In genomic region chr14:108805394-108805982, GRCm38 (mm10) we compare ENCODE assay signal across 17 mouse cellular contexts.
DNase-seq lines count a peak whose midpoint lies in the region; ATAC-seq and TF ChIP-seq lines count a peak whose summit lies in the region.
"Had no signal": no experiment of that assay in that cellular context is flagged by ENCODE, and none has a peak within 500 bp of the region (broad histone marks: within the 10 kb centered on the region; RNA-seq: fewer than 3 reads in every experiment).

No protein-coding gene starts in this region.

- peak; percentile 13 for DNase-seq in layer of hippocampus, adult 11-12 months (ENCODE audit: low spot score)
- DNase-seq in layer of hippocampus, postnatal 25 days (ENCODE audit: extremely low spot score in 1 of 2, low spot score in 1 of 2) = no peak
- peak; percentile 83 for DNase-seq in forebrain, postnatal 0 days
- DNase-seq in layer of hippocampus, postnatal 14 days (ENCODE audit: low spot score in 2 of 2) = peak; percentile 19 to 21
- peak; percentile 21 for DNase-seq in right cerebral cortex, postnatal 25 days
- no peak for DNase-seq in cerebellum, adult 2 months
- DNase-seq in midbrain, embryonic 11.5 days (ENCODE audit: low spot score, missing footprints) = no peak
- DNase-seq: cerebellum, adult 11-12 months; heart, adult 2 months; kidney, adult 11 months; kidney, postnatal 36 days; lung, postnatal 14 days had no signal

- no peaks in the 10 kb centered on the region for H3K27me3 ChIP-seq in forebrain, postnatal 0 days (ENCODE audit: insufficient read depth, low read length)
- H3K27me3 ChIP-seq in cerebellum, adult 2 months (ENCODE audit: control insufficient read depth, insufficient read depth, low read length) = no peaks in the 10 kb centered on the region
- H3K27me3 ChIP-seq in midbrain, embryonic 11.5 days (ENCODE audit: control insufficient read depth, insufficient read depth, low read length) = no peaks in the 10 kb centered on the region
- H3K27me3 ChIP-seq: liver, embryonic 12.5 days; midbrain, embryonic 12.5 days had no signal

- peak; percentile 91 for ATAC-seq in forebrain, postnatal 0 days
- ATAC-seq in midbrain, embryonic 11.5 days (ENCODE audit: low FRiP score) = no peak
- ATAC-seq: liver, embryonic 12.5 days had no signal

- no peak overlapping the region for H3K9ac ChIP-seq in forebrain, postnatal 0 days
- H3K9ac ChIP-seq in midbrain, embryonic 11.5 days (ENCODE audit: low read length) = no peak overlapping the region
- H3K9ac ChIP-seq: hindbrain, embryonic 14.5 days; liver, embryonic 12.5 days; midbrain, embryonic 12.5 days had no signal

- no peaks in the 10 kb centered on the region for H3K4me1 ChIP-seq in forebrain, postnatal 0 days (ENCODE audit: insufficient read depth)
- no peaks in the 10 kb centered on the region for H3K4me1 ChIP-seq in cerebellum, adult 2 months (ENCODE audit: control insufficient read depth, insufficient read depth, low read length)
- H3K4me1 ChIP-seq in midbrain, embryonic 11.5 days (ENCODE audit: control insufficient read depth, insufficient read depth, low read length) = no peaks in the 10 kb centered on the region
- H3K4me1 ChIP-seq: limb, embryonic 10.5 days; liver, embryonic 12.5 days; midbrain, embryonic 12.5 days had no signal

- H3K9me3 ChIP-seq in forebrain, postnatal 0 days (ENCODE audit: low read length) = no peaks in the 10 kb centered on the region
- no peaks in the 10 kb centered on the region for H3K9me3 ChIP-seq in midbrain, embryonic 11.5 days (ENCODE audit: control insufficient read depth, low read length)
- H3K9me3 ChIP-seq: limb, embryonic 10.5 days; liver, embryonic 12.5 days; midbrain, embryonic 12.5 days had no signal

- no peak for TF ChIP-seq CTCF in forebrain, postnatal 0 days (IDR thresholded peaks at IDR 0.05; ENCODE audit: low read depth)
- no peak for TF ChIP-seq CTCF in cerebellum, adult 2 months (IDR thresholded peaks at IDR 0.05; ENCODE audit: borderline replicate concordance, insufficient read depth, low read depth, low read length)

- 46% methylated on average over 5 of the region's 5 CpGs for WGBS in forebrain, postnatal 0 days
- 49% methylated on average over 5 of the region's 5 CpGs for WGBS in cerebellum, adult 2 months
- 86% methylated on average over 5 of the region's 5 CpGs for WGBS in midbrain, embryonic 11.5 days

- no peak for TF ChIP-seq POLR2A in cerebellum, adult 2 months (IDR thresholded peaks at IDR 0.05; ENCODE audit: borderline replicate concordance, insufficient read depth, low read length)

- H3K4me3 ChIP-seq in forebrain, postnatal 0 days (ENCODE audit: low read depth, low read length) = no peak overlapping the region
- H3K4me3 ChIP-seq in cerebellum, adult 2 months (replicated peaks; ENCODE audit: insufficient read depth, low read depth, low read length) = no peak overlapping the region
- no peak overlapping the region for H3K4me3 ChIP-seq in midbrain, embryonic 11.5 days (ENCODE audit: low read depth, low read length)
- H3K4me3 ChIP-seq: heart, adult 2 months; limb, embryonic 10.5 days; liver, embryonic 12.5 days; midbrain, embryonic 12.5 days; myocyte had no signal

- H3K36me3 ChIP-seq in forebrain, postnatal 0 days (ENCODE audit: insufficient read depth) = no peaks in the 10 kb centered on the region
- H3K36me3 ChIP-seq in midbrain, embryonic 11.5 days (ENCODE audit: control insufficient read depth, insufficient read depth, low read length) = no peaks in the 10 kb centered on the region
- H3K36me3 ChIP-seq: limb, embryonic 10.5 days; liver, embryonic 12.5 days; midbrain, embryonic 12.5 days had no signal

- H3K27ac ChIP-seq in forebrain, postnatal 0 days (ENCODE audit: low read depth, low read length) = no peak overlapping the region
- H3K27ac ChIP-seq in cerebellum, adult 2 months (ENCODE audit: insufficient read depth, low read length) = no peak overlapping the region
- H3K27ac ChIP-seq in midbrain, embryonic 11.5 days (ENCODE audit: low read depth, low read length) = no peak overlapping the region
- H3K27ac ChIP-seq: heart, adult 2 months; hindbrain, embryonic 14.5 days; limb, embryonic 10.5 days; liver, embryonic 12.5 days; midbrain, embryonic 12.5 days had no signal

- H3K4me2 ChIP-seq in forebrain, postnatal 0 days (ENCODE audit: low read depth) = no peak overlapping the region
- H3K4me2 ChIP-seq in midbrain, embryonic 11.5 days = no peak overlapping the region
- H3K4me2 ChIP-seq: hindbrain, embryonic 14.5 days; liver, embryonic 12.5 days; midbrain, embryonic 12.5 days had no signal

Comparison
In these comparisons a context has a peak if more than half of its experiments do, and no peak if none do; other contexts are left out.
1. DNase-seq: peak in layer of hippocampus, adult 11-12 months (single experiment), forebrain, postnatal 0 days (single experiment), layer of hippocampus, postnatal 14 days (2 of 2) and right cerebral cortex, postnatal 25 days (single experiment); none in layer of hippocampus, postnatal 25 days (0 of 2), cerebellum, adult 2 months (0 of 2) and midbrain, embryonic 11.5 days (single experiment).